Mouse (Mus musculus): ENCODE measurements around the gene Msi2.

Msi2 gene

GRCm38 (mm10) chr11:88327016-88327415 is 391.3 kb downstream of the Msi2 start:
- in situ Hi-C loops (cut with MseI, MboI): no loop called here

- in situ Hi-C loops (cut with MseI, MboI): no loop called here
These were observed 399.5 kb downstream of the Msi2 start for GRCm38 (mm10) chr11:88318850-88319249.

DNA sequence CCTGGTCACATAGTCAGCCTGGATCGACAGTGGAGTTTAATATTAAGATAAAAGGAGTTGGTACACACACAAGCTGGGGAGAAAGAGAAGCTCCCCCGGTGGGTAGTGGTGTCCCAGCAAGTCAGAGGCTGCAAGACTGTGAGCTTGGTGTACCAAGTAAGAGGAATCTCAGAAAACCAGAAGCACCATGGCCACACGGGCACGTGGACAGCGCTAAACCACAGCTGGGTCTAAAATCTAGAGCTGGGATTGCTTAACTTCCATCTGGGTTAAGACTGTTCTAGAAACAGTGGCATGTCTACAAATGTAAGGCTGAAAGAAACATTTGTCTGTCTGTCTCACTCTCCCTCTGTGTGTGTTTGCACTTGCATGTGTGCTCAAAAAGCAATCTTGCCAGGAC is 402.9 kb downstream of the Msi2 start:
- in situ Hi-C loops (cut with MseI, MboI): no loop called here

- in situ Hi-C loops (cut with MseI, MboI): no loop called here
These were observed 403.8 kb downstream of the Msi2 start for GRCm38 (mm10) chr11:88314471-88314870.

DNA sequence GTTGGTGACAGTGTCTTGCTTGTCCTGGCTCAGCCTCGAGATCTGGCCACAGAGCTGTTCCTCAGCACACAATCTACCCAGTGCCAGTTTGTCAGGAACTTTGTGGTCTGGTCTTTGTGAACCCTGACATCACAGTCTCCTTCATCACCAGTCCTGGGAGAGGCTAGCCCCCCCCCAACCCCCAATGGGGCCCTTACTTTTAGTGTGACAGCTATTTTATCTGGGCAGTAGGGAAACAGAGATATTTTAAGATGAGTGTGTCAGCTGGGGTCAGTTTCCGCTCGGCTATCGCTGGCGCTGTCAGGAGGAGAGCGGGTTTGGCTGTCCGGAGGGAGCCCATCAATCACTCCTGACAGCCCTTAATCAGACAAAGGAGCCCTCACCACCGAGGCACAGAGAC is 404.8 kb downstream of the Msi2 start:
- in situ Hi-C loops (cut with MseI, MboI): no loop called here

GRCm38 (mm10) chr11:88311606-88312005 is 406.7 kb downstream of the Msi2 start:
- in situ Hi-C loops (cut with MseI, MboI): no loop called here

DNA sequence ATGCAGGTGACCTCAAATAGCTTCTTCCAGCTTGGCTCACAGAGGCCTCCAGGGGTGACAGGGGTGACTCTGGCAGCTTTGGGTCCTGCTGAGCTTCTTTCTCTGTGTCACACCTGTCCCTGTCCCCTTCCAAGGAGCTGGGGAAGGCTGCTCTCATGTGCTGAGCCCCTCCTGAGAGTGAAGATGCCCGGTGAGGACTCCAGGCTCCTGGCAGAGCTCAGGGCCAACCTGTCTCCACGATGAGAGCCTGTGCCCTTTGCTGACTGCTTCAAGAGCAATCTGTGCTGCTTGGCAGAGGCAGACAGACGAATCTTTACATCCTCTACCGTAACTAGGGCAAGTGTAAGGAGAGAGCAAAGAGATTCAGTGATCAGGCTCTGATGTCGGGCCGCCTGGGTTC is 407.5 kb downstream of the Msi2 start:
- in situ Hi-C loops (cut with MseI, MboI): no loop called here

- in situ Hi-C loops (cut with MseI, MboI): no loop called here
These were observed 409.1 kb downstream of the Msi2 start for GRCm38 (mm10) chr11:88309059-88309700.

GRCm38 (mm10) chr11:88307616-88308543 is 410.4 kb downstream of the Msi2 start:
- in situ Hi-C loops (cut with MseI, MboI): no loop called here

DNA sequence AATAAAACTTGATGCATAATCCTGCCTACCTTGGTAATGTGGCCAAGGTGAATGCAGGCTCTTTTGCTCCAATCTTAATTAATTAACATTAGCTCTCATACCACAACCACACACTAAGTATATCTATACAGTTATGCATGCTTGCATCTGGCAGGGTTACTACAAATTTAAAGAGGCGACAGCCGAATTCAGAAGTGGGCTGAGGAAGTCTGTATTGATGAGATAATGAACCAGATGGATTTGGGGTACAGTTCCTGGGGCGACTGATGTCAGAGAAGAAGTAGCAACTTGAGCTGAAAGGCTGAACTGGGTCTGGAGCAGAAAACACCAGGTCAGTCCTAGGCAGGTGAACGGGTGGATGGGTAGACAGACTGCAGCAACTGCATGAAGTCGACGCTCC is 412.6 kb downstream of the Msi2 start:
- in situ Hi-C loops (cut with MseI, MboI): no loop called here

DNA sequence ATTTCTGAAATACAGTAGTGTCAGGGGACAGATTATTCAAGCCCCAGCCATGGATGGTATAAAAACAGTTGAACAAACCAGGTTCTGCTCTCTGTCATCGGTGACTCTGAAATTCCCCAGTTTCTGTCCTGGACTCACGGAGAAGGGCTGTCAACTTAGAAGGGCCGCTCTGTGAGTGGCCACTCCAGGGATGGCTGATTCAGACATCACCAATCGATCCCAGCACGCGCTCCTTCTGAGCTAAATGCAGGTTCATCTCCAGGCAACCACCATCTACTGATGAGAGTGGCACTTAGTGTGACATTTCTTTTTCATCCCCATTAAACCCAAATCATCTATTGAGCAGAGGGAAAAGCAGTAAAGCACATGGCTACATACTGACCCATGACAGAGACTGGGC is 416.7 kb downstream of the Msi2 start:
- in situ Hi-C loops (cut with MseI, MboI): no loop called here

DNA sequence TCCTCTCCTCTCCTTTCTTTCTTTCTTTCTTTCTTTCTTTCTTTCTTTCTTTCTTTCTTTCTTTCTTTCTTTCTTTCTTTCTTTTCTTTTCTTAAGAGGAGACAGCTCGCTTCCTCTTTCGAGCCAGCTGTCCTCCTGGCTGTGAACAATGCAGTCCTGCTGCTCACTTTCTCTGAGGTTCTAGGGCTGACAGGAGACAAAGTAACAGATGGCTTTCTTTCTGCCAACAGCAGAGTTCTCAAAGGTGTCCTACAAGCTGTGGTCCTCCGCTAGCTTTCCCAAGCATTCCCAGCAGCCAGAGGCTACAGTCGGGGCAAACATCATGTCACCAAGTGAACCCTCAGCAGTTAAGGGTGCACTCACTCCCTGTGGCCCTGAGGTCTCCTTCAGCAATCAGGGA is 419.0 kb downstream of the Msi2 start:
- in situ Hi-C loops (cut with MseI, MboI): loop anchor here in 1 of 2 experiments (10.0 kb wide), 1 partner anchor 525 kb away; no protein-coding TSS in a partner anchor

DNA sequence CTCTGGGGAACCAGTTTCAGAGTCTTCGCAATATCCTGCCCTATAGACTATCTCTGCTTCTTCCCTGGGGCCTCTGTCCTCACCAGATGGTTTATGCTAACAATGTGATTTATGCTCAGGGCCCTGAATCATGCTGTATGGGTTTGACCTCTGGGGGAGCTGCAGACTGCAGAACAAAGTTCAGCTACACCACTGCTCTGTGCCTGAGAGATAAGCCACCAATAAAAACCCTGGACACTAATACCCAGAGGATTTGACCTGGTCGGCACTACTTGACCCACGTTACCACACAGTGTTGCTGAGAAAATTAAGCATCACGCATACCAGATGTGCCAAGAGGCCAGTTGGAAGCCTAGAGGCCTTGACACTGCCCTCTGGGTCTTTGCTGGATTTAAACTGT is 420.8 kb downstream of the Msi2 start:
- in situ Hi-C loops (cut with MseI, MboI): loop anchor here in 1 of 2 experiments (10.0 kb wide), 1 partner anchor 527 kb away; no protein-coding TSS in a partner anchor

DNA sequence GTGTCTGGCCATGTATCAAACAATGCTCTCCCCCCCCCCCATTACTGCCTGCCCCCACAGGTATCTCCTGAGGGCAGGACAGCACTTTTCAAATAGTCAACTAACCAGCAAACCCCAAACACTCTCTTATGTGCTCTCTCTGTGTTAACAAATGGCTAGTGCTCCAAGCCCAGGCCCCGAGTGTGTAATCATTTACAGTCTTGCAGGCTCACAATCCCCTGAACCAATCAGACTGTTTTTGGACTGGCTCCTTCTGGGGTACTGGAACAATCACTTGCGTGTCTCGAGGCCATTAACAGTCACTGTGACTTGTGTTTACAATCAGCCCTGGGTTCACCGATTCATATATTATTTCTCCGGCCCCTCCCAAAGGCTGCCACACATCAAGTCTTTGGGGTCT is 423.0 kb downstream of the Msi2 start:
- in situ Hi-C loops (cut with MseI, MboI): loop anchor here in 1 of 2 experiments (10.0 kb wide), 1 partner anchor 530 kb away; no protein-coding TSS in a partner anchor

- in situ Hi-C loops (cut with MseI, MboI): loop anchor here in 1 of 2 experiments (10.0 kb wide), 1 partner anchor 530 kb away; no protein-coding TSS in a partner anchor
These were observed 424.0 kb downstream of the Msi2 start for GRCm38 (mm10) chr11:88294394-88294710.

- in situ Hi-C loops (cut with MseI, MboI): loop anchor here in 1 of 2 experiments (10.0 kb wide), 1 partner anchor 531 kb away; no protein-coding TSS in a partner anchor
These were observed 424.5 kb downstream of the Msi2 start, which contains the start of gene Ccdc182 for GRCm38 (mm10) chr11:88293631-88294393. Gene Ccdc182 (plus strand): TSS chr11:88294058.

- in situ Hi-C loops (cut with MseI, MboI): loop anchor here in 1 of 2 experiments (10.0 kb wide), 1 partner anchor 533 kb away; no protein-coding TSS in a partner anchor
These were observed 426.6 kb downstream of the Msi2 start for GRCm38 (mm10) chr11:88291688-88292087.

GRCm38 (mm10) chr11:88291245-88291644 is 427.1 kb downstream of the Msi2 start:
- in situ Hi-C loops (cut with MseI, MboI): loop anchor here in 1 of 2 experiments (10.0 kb wide), 1 partner anchor 534 kb away; no protein-coding TSS in a partner anchor

Data from mouse trophoblast stem cell (cell line).